Comparison of ENCODE assay signal across 10 mouse cellular contexts in the genomic region with DNA sequence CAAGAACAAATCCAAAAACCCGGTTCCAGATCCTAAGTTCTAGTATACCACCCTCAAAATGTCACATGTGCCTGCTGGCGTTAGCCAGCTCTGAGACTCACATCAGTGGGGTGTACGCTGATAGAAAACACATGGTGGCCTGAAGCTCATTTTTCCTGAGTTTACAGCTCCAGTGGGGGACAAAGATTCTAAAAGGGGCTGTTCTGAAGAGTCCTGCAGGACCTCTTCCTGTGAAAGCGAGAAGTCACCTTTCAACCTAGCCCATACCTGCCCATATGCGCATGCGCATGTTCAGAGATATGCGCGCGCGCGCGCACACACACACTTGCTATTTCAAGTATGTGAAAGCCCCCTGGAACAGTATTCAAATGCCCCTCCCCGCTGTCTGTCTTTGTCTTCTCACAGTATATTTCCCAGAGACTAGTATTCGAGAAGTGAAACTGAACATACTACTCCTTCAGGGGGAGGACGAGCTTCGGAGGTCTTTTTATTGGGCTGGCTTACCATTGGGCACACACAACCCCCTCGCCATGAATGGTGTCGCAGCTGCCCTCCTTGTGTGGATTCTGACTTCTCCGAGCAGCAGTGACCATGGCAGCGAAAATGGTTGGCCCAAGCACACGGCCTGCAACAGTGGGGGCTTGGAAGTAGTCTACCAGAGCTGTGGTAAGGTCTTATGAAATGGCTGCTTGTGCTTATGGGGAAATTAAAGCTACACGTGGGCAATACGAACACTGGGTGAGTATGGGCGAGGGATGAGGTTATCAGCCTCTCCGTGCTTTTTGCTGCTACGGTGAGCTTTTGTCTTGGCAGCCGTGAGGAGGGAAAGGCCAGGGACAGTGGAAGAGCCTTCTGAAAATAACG. TPM values are rescaled to one million over a fixed set of nuclear protein-coding genes. Genes with fewer than 3 reads are reported as not detected.
A peak's percentile ranks its signal among the peaks of the same experiment; 100 is the strongest.
DNase-seq lines count a peak whose midpoint lies in the region; ATAC-seq lines count a peak whose summit lies in the region.
"Had no signal": no experiment of that assay in that cellular context is flagged by ENCODE, and none has a peak within 500 bp of the region (broad histone marks: within the 10 kb centered on the region; RNA-seq: fewer than 3 reads in every experiment).

A gene (plus strand): TSS at position 300 of the 864 bp plus-strand sequence.

- H3K9me3 ChIP-seq in neural tube, embryonic 13.5 days = no peaks in the 10 kb centered on the region
- no peaks in the 10 kb centered on the region for H3K9me3 ChIP-seq in embryonic facial prominence, embryonic 14.5 days (ENCODE audit: control insufficient read depth, low read length)
- no peaks in the 10 kb centered on the region for H3K9me3 ChIP-seq in lung, embryonic 15.5 days
- no peaks in the 10 kb centered on the region for H3K9me3 ChIP-seq in heart, embryonic 12.5 days (replicated peaks)

- no peak within 1 kb of the TSS for H3K9ac ChIP-seq in neural tube, embryonic 13.5 days
- no peak within 1 kb of the TSS for H3K9ac ChIP-seq in embryonic facial prominence, embryonic 14.5 days (ENCODE audit: low read depth, low read length)
- no peak within 1 kb of the TSS for H3K9ac ChIP-seq in lung, embryonic 15.5 days
- no peak within 1 kb of the TSS for H3K9ac ChIP-seq in heart, embryonic 12.5 days
- H3K9ac ChIP-seq: liver, embryonic 14.5 days had no signal

- DNase-seq in neural tube, embryonic 10.5 days (ENCODE audit: extremely low spot score, low spot score) = no peak
- DNase-seq in embryonic facial prominence, embryonic 14.5 days (ENCODE audit: low spot score) = no peak
- DNase-seq in splenic B cell, adult 2 months (ENCODE audit: low read depth, low spot score) = peak; percentile 92
- DNase-seq in cerebellum, postnatal 10 days = no peak
- DNase-seq: cerebellum, adult 9-10 months had no signal

- no peaks in the 10 kb centered on the region for H3K4me1 ChIP-seq in neural tube, embryonic 13.5 days (replicated peaks)
- H3K4me1 ChIP-seq in embryonic facial prominence, embryonic 14.5 days (ENCODE audit: control insufficient read depth, insufficient read depth, low read length) = 0 out of 2 replicates have a peak, but pooled peaks cover 6% of the 10 kb centered on the region
- no peaks in the 10 kb centered on the region for H3K4me1 ChIP-seq in lung, embryonic 15.5 days
- H3K4me1 ChIP-seq in heart, embryonic 12.5 days (replicated peaks) = no peaks in the 10 kb centered on the region

- H3K27ac ChIP-seq in neural tube, embryonic 13.5 days (replicated peaks) = no peak within 1 kb of the TSS
- H3K27ac ChIP-seq in embryonic facial prominence, embryonic 14.5 days (replicated peaks; ENCODE audit: low read depth, low read length) = peak within 1 kb of the TSS; percentile 44; the same call in 1 of the 2 replicates
- peak within 1 kb of the TSS; percentile 56 for H3K27ac ChIP-seq in lung, embryonic 15.5 days
- no peak within 1 kb of the TSS for H3K27ac ChIP-seq in heart, embryonic 12.5 days (ENCODE audit: poor library complexity, severe bottlenecking)
- H3K27ac ChIP-seq: liver, embryonic 14.5 days had no signal

- H3K36me3 ChIP-seq in neural tube, embryonic 13.5 days = no peaks in the 10 kb centered on the region
- no peaks in the 10 kb centered on the region for H3K36me3 ChIP-seq in embryonic facial prominence, embryonic 14.5 days (ENCODE audit: control insufficient read depth, insufficient read depth, low read length)
- no peaks in the 10 kb centered on the region for H3K36me3 ChIP-seq in lung, embryonic 15.5 days
- peaks cover 1% of the 10 kb centered on the region for H3K36me3 ChIP-seq in splenic B cell, adult 2 months (ENCODE audit: control insufficient read depth, insufficient read depth, low read length, poor library complexity, severe bottlenecking)
- H3K36me3 ChIP-seq in heart, embryonic 12.5 days = no peaks in the 10 kb centered on the region

- ATAC-seq in neural tube, embryonic 13.5 days (ENCODE audit: low read depth) = no peak
- no peak for ATAC-seq in embryonic facial prominence, embryonic 14.5 days (ENCODE audit: low read depth)
- ATAC-seq in lung, embryonic 15.5 days (ENCODE audit: borderline replicate concordance, extremely low read depth, low FRiP score, low TSS enrichment) = peak; percentile 73
- no peak for ATAC-seq in heart, embryonic 12.5 days (ENCODE audit: insufficient number of reproducible peaks, low FRiP score)
- ATAC-seq: Patski had no signal

- H3K4me3 ChIP-seq in neural tube, embryonic 13.5 days = no peak within 1 kb of the TSS
- H3K4me3 ChIP-seq in embryonic facial prominence, embryonic 14.5 days (ENCODE audit: low read depth, low read length) = no peak within 1 kb of the TSS
- no peak within 1 kb of the TSS for H3K4me3 ChIP-seq in lung, embryonic 15.5 days
- H3K4me3 ChIP-seq in heart, embryonic 12.5 days = no peak within 1 kb of the TSS

- no peak within 1 kb of the TSS for H3K4me2 ChIP-seq in neural tube, embryonic 13.5 days
- H3K4me2 ChIP-seq in embryonic facial prominence, embryonic 14.5 days (ENCODE audit: low read depth, low read length) = no peak within 1 kb of the TSS
- H3K4me2 ChIP-seq in lung, embryonic 15.5 days = no peak within 1 kb of the TSS
- no peak within 1 kb of the TSS for H3K4me2 ChIP-seq in heart, embryonic 12.5 days

- H3K27me3 ChIP-seq in neural tube, embryonic 13.5 days = no peaks in the 10 kb centered on the region
- H3K27me3 ChIP-seq in embryonic facial prominence, embryonic 14.5 days (replicated peaks; ENCODE audit: control insufficient read depth, insufficient read depth, low read length) = no peaks in the 10 kb centered on the region
- no peaks in the 10 kb centered on the region for H3K27me3 ChIP-seq in lung, embryonic 15.5 days
- H3K27me3 ChIP-seq in splenic B cell, adult 2 months (ENCODE audit: control insufficient read depth, insufficient read depth, low read length, poor library complexity, severe bottlenecking) = no peaks in the 10 kb centered on the region
- no peaks in the 10 kb centered on the region for H3K27me3 ChIP-seq in heart, embryonic 12.5 days (replicated peaks)

- WGBS in neural tube, embryonic 13.5 days = 92% methylated on average over 28 of the region's 28 CpGs
- 81% methylated on average over 28 of the region's 28 CpGs for WGBS in embryonic facial prominence, embryonic 14.5 days
- WGBS in lung, embryonic 15.5 days = 85% methylated on average over 28 of the region's 28 CpGs
- WGBS in heart, embryonic 12.5 days = 90% methylated on average over 28 of the region's 28 CpGs

RNA-seq across cellular contexts. Expression of the gene that starts here (rescaled TPM):
- 11.3 and 12.3 TPM in 2 replicates for polyA plus RNA-seq in neural tube, embryonic 13.5 days (2015; fragmentation: Nextera tagmentation; extraction: Ambion mirVana)
- polyA plus RNA-seq in embryonic facial prominence, embryonic 14.5 days (2014; fragmentation: Nextera tagmentation; extraction: Ambion mirVana) = 16.8 and 18.8 TPM in 2 replicates
- 13.4 and 15.5 TPM in 2 replicates for polyA plus RNA-seq in lung, embryonic 15.5 days (2015; fragmentation: Nextera tagmentation; extraction: Ambion mirVana)
- polyA plus RNA-seq in heart, embryonic 12.5 days (2016; fragmentation: Nextera tagmentation; extraction: Ambion mirVana) = 2.6 and 3.1 TPM in 2 replicates
- polyA plus RNA-seq: Patski had no signal

Comparison
In these comparisons a context has a peak if more than half of its experiments do, and no peak if none do; other contexts are left out.
1. H3K27ac ChIP-seq: peak in embryonic facial prominence, embryonic 14.5 days (single experiment) and lung, embryonic 15.5 days (single experiment); none in neural tube, embryonic 13.5 days (single experiment) and heart, embryonic 12.5 days (single experiment).